Mouse (Mus musculus): ENCODE results near the gene Ambp. TPM values are rescaled to one million over a fixed set of nuclear protein-coding genes. Genes with fewer than 3 reads are reported as not detected.

Ambp gene
- polyA plus RNA-seq, 1 experiment from 2014 or later, result not detected

GRCm38 (mm10) chr4:63102025-63102424 lies 52.6 kb downstream of the Ambp start:
- no peaks in the 10 kb centered on the region for H3K27me3 ChIP-seq
- H3K4me2 ChIP-seq (replicated peaks), result no peak overlapping the region
- WGBS, result 90% methylated on average over 4 of the region's 4 CpGs
- peaks cover 64% of the 10 kb centered on the region for H3K36me3 ChIP-seq
- no peak for ATAC-seq (ENCODE audit: low FRiP score, low read depth)
- no peaks in the 10 kb centered on the region for H3K9me3 ChIP-seq
- no peaks in the 10 kb centered on the region for H3K4me1 ChIP-seq
- H3K9ac ChIP-seq (replicated peaks), result no peak overlapping the region
- no peak overlapping the region for H3K27ac ChIP-seq (replicated peaks)
- H3K4me3 ChIP-seq, result no peak overlapping the region

- Histone ChIP-seq H3K9me3 (no peaks in the 10 kb centered on the region), H3K4me1 (no peaks in the 10 kb centered on the region), H3K27me3 (no peaks in the 10 kb centered on the region), H3K4me3 (no peak overlapping the region), H3K36me3 (peaks cover 65% of the 10 kb centered on the region), H3K9ac (replicated peaks) (no peak overlapping the region), H3K27ac (replicated peaks) (no peak overlapping the region), H3K4me2 (replicated peaks) (no peak overlapping the region)
- no peak for ATAC-seq (ENCODE audit: low FRiP score, low read depth)
- WGBS, result 82% methylated on average over 11 of the region's 11 CpGs
Observed at GRCm38 (mm10) chr4:63100478-63100877, 54.1 kb downstream of the Ambp start.

- Histone ChIP-seq H3K4me1 (no peaks in the 10 kb centered on the region), H3K27me3 (no peaks in the 10 kb centered on the region), H3K36me3 (peaks cover 66% of the 10 kb centered on the region), H3K27ac (replicated peaks) (no peak overlapping the region), H3K9ac (replicated peaks) (no peak overlapping the region), H3K4me3 (no peak overlapping the region), H3K4me2 (replicated peaks) (no peak overlapping the region), H3K9me3 (no peaks in the 10 kb centered on the region)
- 92% methylated on average over 1 of the region's 1 CpGs for WGBS
- ATAC-seq (ENCODE audit: low FRiP score, low read depth), result no peak
Observed at GRCm38 (mm10) chr4:63097603-63098002, 57.0 kb downstream of the Ambp start.

Other genes with a start within 250 kb of the Ambp start
- 43.5 and 47.1 TPM in 2 replicates for gene Zfp618, start 189.2 kb downstream of the Ambp start, polyA plus RNA-seq (2016; fragmentation: Nextera tagmentation; extraction: Ambion mirVana)
- gene Kif12, start 17.3 kb upstream of the Ambp start, polyA plus RNA-seq (2016; fragmentation: Nextera tagmentation; extraction: Ambion mirVana), result not detected in 2 replicates
- gene Col27a1, start 59.2 kb upstream of the Ambp start, polyA plus RNA-seq (2016; fragmentation: Nextera tagmentation; extraction: Ambion mirVana), result 2.9 and 4.0 TPM in 2 replicates
- not detected in 2 replicates for gene Orm1, start 189.8 kb upstream of the Ambp start, polyA plus RNA-seq (2016; fragmentation: Nextera tagmentation; extraction: Ambion mirVana)
- gene Orm3, start 201.4 kb upstream of the Ambp start, polyA plus RNA-seq (2016; fragmentation: Nextera tagmentation; extraction: Ambion mirVana), result not detected in 2 replicates
- not detected in 2 replicates for gene Orm2, start 207.7 kb upstream of the Ambp start, polyA plus RNA-seq (2016; fragmentation: Nextera tagmentation; extraction: Ambion mirVana)
- 16.3 and 16.8 TPM in 2 replicates for gene Akna, start 248.6 kb upstream of the Ambp start, polyA plus RNA-seq (2016; fragmentation: Nextera tagmentation; extraction: Ambion mirVana)

Measured in midbrain, embryonic 12.5 days (tissue).